Mouse (Mus musculus) brain, embryonic 14.5 days (tissue): Measurements from ENCODE around the gene Vdr. TPM values are rescaled to one million over a fixed set of nuclear protein-coding genes. Genes with fewer than 3 reads are reported as not detected.

ENCODE experiments used
- DNase-seq: peaks from one replicate; pipeline ENCODE4 v3.0.0-alpha.2; 2011; ENCODE audit warnings: low read depth
- CTCF ChIP-seq: fragments of 200-500 bp; IDR thresholded peaks from 2 replicates; pipeline ENCODE4 v1.5.1; 2012; ENCODE audit warnings: inconsistent platforms, mild to moderate bottlenecking, moderate library complexity, borderline replicate concordance; ENCODE audit not compliant: insufficient read depth, insufficient read length; ENCODE audit errors: extremely low read depth
- POLR2A ChIP-seq: fragments of 200-500 bp; IDR thresholded peaks from 2 replicates; pipeline ENCODE4 v1.6.1; 2012; ENCODE audit warnings: mild to moderate bottlenecking, inconsistent platforms, borderline replicate concordance; ENCODE audit not compliant: poor library complexity, insufficient read depth, insufficient read length, severe bottlenecking; ENCODE audit errors: extremely low read depth
- polyA plus RNA-seq: library from polyadenylated mRNA; depleted of rRNA; stranded (reverse); fragments of >200 nt; gene quantifications from 2 replicates; pipeline ENCODE4 v1.2.3, GENCODE M21; 2012

The Vdr gene
- polyA plus RNA-seq, 1 experiment = 0.25 TPM

DNA sequence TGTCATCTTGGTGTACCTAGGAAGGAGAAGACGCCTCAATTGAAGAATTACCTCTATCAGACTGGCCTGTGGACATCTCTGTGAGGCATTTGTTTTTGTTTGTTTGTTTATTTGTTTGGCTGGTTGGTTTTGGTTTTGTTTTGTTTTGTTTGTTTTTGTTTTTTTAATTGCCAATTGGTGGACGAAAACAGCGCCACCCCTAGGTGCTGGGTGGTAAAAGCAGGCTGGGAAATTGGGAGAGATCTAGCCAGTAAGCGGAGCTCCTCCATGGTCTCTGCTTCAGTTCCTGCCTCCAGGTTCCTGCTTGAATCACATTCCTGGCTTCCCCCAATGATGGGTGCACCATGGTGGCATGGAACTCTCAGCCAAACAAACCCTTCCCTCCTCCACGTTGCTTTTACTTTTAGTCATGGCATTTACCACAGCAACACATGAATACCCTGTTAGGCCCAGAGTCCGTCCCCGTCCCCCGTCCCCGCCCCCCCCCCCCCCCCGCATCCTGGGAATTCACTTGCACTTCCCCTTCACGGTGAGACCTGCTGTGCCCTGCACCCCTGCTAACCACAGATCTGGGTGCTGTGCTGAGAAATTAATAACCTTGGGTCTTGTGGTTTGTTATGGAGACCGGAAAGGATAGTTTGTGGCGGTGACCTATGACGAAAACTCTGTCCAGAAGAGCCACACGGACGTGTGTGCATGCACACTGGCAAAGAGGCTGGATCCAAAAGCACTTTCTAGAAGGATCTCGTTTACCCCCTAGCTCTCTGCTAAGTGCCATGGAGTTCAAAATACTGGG is 94.0 kb downstream of the Vdr start:
- DNase-seq = no peak
- TF ChIP-seq CTCF = 0 out of 2 replicates have a peak, but pooled peaks have one; percentile 3
- TF ChIP-seq POLR2A = no peak

DNA sequence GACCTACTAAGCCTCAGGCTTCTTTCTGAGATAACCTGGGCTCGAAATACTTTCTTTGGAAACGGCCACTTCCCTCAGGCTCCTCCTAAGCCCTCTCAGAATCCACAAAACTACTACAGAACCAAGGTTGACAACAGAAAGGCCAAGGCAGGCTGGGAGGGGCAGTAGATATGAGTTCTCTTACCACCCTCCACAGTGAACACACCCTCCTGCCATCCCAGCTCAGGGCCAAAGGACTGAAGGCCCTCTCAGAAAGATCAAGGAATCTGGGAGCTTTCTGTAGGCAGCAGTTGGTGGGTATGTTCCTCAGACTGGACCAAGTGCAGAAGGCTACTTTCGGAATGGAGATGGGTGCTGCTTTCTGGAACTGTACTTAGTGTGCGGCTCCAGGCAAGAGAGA is 95.2 kb downstream of the Vdr start:
- no peak for DNase-seq
- TF ChIP-seq CTCF (no peak), POLR2A (no peak)

- TF ChIP-seq POLR2A = no peak
- no peak for TF ChIP-seq CTCF
Measured at GRCm38 (mm10) chr15:97814703-97815102, 95.7 kb downstream of the Vdr start.

DNA sequence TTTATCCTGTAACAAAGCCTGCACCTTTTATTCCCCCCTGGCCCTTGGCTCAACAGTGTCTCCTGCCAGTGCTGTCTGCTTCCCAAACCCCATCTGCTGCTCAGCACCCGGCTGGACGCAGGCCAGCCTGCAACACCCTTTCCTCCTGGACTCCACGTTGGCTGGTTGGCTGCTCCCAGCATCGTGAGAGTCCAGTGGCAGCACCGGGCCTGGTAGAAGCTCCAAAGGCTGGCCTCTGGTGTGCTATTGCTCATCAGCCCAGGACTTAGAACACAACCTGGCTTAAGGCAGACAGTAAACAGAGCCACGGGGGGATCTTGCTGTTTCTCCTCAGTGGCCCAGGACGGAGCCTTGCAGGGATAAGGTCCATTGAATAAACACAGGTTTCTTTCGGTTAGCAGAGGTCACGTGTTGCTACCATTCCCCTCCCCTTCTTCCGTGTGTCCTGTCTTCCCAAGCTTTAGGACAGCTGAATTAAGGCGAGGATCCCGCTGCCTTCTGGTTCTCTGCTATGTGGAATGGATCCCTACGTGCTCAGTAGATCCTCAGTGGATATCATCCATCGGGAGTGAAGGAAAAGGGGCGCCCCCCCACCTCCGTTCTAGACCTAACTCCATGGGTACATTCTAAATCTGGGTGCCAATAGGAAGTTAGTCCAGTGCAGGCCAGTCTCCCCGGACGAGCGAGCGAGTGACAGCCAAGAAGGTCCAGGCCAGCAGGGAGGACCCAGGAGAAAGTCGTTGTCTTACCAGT is 96.8 kb downstream of the Vdr start:
- DNase-seq = peak; percentile 75

More at GRCm38 (mm10) chr15:97814703-97815102, 95.7 kb downstream of the Vdr start:
- DNase-seq = no peak

DNA sequence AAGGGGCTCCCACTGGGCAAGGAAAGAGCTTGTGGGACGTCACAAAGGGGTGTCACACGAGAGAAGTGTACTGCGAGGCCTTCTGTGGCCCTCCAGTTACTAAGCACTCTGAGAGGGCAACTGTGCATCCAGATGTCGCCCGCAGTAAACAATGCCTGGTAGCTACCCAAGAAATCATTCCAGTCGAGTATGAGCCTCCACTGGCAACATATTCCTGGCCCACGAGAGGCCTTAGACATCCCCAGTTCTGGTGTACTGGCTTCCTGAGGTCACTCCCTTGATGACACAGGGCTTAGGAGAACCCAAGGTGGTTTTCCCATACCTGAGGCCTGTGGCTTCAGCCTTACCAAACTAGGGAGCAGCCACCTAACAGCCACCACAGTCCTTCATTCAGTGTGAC is 97.6 kb downstream of the Vdr start:
- DNase-seq = no peak
- TF ChIP-seq CTCF (no peak), POLR2A (no peak)

More for the DNA sequence above, 96.8 kb downstream of the Vdr start:
- TF ChIP-seq POLR2A (no peak), CTCF (no peak)

GRCm38 (mm10) chr15:97812126-97812525 is 98.3 kb downstream of the Vdr start:
- TF ChIP-seq CTCF = no peak
- no peak for TF ChIP-seq POLR2A
- DNase-seq = peak; percentile 79

DNA sequence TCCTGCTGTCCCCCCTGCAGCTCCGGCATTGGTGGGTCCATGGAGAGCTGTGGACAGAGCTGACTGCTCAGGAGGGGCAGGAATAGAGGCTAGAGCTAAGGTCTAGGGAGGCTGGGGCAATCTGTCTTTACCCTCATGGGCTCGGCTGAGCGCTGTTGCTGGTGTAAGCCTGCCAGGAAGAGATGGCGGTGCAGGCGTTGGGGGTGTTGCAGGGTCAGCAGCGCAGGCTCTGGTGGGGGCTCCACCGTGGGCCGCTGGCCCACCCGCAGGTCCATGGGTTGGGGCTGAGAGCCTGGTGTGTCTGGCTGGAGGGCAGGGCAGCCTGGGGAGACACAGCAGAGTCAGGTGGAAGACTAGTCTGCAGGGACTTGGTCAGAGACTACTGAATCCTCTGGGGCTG is 99.1 kb downstream of the Vdr start:
- no peak for DNase-seq
- no peak for TF ChIP-seq POLR2A
- no peak for TF ChIP-seq CTCF

DNA sequence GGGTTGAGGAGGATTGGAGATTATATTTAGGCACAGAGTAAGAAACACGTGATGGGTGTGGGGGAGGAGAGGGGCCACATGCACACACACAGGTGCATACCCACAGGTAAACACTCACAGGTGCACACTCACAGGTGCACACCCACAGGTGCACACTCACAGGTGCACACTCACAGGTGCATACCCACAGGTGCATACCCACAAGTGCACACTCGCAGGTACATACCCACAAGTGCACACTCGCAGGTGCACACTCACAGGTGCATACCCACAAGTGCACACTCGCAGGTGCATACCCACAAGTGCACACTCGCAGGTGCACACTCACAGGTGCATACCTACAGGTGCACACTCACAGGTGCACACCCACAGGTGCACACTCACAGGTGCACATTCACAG is 100.0 kb downstream of the Vdr start:
- DNase-seq = no peak
- TF ChIP-seq CTCF = no peak
- TF ChIP-seq POLR2A = no peak

DNA sequence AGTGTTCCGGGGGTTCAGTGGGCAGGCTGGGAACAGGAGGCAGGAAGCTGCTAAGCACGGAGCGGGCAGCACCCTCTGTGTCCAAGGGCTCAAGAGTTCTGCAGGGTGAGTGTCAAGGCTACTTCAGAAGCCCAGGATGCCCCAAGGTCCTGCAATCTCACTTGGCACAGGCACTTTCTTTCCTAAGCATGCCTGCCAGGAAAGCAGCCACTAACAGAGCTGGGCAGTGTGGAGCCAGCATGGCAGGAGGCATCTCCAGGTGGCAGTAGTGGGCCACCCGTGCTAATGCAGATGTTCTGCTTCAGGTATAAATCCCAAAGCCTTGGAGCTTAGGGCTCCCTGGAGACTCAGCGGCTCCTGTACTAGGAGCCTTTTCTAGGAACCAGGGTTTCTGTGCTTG is 100.5 kb downstream of the Vdr start:
- TF ChIP-seq CTCF = peak; percentile 40; the same call in 1 of the 2 replicates
- TF ChIP-seq POLR2A = no peak
- no peak for DNase-seq

- TF ChIP-seq POLR2A (no peak), CTCF (no peak)
Measured at GRCm38 (mm10) chr15:97809206-97809605, 101.2 kb downstream of the Vdr start.

GRCm38 (mm10) chr15:97808532-97808931 is 101.9 kb downstream of the Vdr start:
- no peak for TF ChIP-seq POLR2A
- TF ChIP-seq CTCF = no peak

More at GRCm38 (mm10) chr15:97809206-97809605, 101.2 kb downstream of the Vdr start:
- no peak for DNase-seq

More at GRCm38 (mm10) chr15:97808532-97808931, 101.9 kb downstream of the Vdr start:
- DNase-seq = no peak
